Mouse (Mus musculus): ENCODE measurements around the gene Limch1. TPM values are rescaled to one million over a fixed set of nuclear protein-coding genes. Genes with fewer than 3 reads are reported as not detected.
A peak's percentile ranks its signal among the peaks of the same experiment; 100 is the strongest.

The Limch1 gene
- total RNA-seq, 4 experiments from 2014 or later = 112 to 133 (median 124) TPM

GRCm38 (mm10) chr5:66876018-66876805, 130.6 kb downstream of the Limch1 start:
- DNase-seq (ENCODE audit: low spot score in 2 of 2) = no peak

GRCm38 (mm10) chr5:66877066-66877465, 131.4 kb downstream of the Limch1 start:
- DNase-seq (ENCODE audit: low spot score in 2 of 2) = no peak

- DNase-seq (ENCODE audit: low spot score in 2 of 2) = no peak
These were observed 136.3 kb downstream of the Limch1 start for GRCm38 (mm10) chr5:66881901-66882341.

DNA sequence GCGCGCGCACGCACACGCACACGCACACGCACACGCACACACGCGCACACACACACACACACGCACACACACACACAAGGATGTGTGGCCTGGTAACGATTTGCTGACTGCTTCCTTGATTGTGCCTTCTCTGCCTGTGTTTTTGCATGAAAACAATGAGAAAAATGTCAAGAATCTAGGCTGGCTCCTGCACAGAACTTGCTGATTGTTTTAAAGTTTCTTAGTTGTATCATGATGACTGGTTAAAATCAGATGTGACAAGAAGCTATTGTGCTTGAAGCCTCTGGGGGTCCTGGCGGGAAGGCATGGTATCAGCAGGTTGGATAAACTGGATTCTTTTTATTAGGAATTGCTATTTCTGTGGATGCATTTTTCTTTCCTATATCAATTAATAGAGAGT, 137.1 kb downstream of the Limch1 start:
- no peak for DNase-seq (ENCODE audit: low spot score in 2 of 2)

GRCm38 (mm10) chr5:66884505-66884904, 138.9 kb downstream of the Limch1 start:
- no peak for DNase-seq (ENCODE audit: low spot score in 2 of 2)

DNA sequence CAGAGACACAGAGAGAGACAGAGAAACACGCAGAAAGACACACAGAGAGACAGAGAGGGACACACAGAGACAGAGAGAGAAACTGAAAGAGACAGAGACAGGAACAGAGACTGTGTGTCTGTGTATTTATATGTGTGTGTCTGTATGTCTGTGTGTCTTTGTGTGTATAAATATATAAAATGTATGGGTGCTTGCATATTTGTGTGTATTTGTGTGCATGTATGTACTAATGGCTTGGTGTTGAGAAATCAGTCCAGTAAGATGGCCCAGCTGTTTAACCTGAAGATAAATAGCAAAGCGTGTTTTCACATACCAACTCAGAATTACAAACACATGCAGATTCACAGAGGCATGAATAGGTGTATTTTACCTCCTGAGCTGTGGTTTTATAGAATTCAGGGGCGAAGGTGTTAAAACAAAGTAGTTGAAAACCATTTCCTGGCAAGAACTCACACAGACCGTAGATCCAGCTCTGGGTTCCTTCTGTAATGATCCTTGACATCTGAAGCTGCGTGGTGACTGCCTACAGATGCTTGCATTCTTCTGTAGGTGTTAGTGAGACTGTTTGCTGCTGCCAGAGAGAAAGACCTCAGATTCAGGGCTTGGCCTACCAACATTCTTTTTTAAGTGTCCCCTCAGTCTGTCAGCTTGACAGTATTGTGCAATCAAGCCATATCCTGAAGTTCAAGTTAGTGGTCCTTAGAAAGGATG, 140.9 kb downstream of the Limch1 start:
- no peak for DNase-seq (ENCODE audit: low spot score in 2 of 2)

GRCm38 (mm10) chr5:66888061-66888460, 142.4 kb downstream of the Limch1 start:
- DNase-seq (ENCODE audit: low spot score in 2 of 2) = no peak

- DNase-seq (ENCODE audit: low spot score in 2 of 2) = peak; percentile 59 to 66
These were observed 143.7 kb downstream of the Limch1 start for GRCm38 (mm10) chr5:66889337-66889736.

GRCm38 (mm10) chr5:66895440-66896120, 150.0 kb downstream of the Limch1 start:
- DNase-seq (ENCODE audit: low spot score in 2 of 2) = no peak

GRCm38 (mm10) chr5:66897584-66897983, 152.0 kb downstream of the Limch1 start:
- no peak for DNase-seq (ENCODE audit: low spot score in 2 of 2)

DNA sequence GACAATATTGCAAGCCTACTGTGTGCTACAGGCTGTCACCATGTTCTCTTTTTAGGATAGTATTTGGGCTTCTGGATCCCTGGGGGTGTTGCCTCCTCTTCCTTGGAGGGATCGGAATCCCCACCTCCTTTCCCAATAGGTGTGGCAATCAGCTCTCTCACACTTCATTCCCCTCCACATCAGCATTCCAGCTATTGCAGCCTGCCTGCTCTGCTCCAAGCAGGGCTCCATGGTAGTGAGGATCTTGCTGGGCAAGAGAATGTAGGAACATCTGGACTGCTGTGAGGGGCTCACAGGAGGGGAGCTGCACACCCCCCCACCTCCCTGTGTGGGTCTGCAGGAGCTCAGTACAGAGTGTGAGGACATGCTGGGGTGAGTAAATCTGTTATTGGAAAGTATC, 152.6 kb downstream of the Limch1 start:
- no peak for DNase-seq (ENCODE audit: low spot score in 2 of 2)

- DNase-seq (ENCODE audit: low spot score in 2 of 2) = no peak
These were observed 153.3 kb downstream of the Limch1 start for GRCm38 (mm10) chr5:66898811-66899430.

- no peak for DNase-seq (ENCODE audit: low spot score in 2 of 2)
These were observed 155.5 kb downstream of the Limch1 start for GRCm38 (mm10) chr5:66901116-66901515.

DNA sequence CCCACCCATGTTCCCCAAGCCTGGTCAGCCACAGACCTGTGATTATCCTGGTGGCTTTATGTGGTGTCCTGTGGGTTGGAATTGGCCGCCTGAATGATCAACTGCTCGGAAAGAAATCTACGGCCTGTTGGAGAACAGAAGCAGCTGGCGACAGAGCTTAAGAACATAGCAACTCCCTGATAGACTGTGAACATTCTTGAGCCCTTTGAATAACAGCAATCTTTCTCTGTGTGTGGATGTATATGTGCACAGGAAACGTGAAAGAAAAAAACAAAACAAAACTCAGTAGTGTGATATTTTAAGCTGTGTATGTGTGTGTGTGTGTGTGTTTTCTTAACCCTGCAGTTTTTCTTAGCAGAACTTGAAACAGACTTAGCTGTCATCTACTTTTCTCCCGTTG, 159.2 kb downstream of the Limch1 start:
- DNase-seq (ENCODE audit: low spot score in 2 of 2) = no peak

DNA sequence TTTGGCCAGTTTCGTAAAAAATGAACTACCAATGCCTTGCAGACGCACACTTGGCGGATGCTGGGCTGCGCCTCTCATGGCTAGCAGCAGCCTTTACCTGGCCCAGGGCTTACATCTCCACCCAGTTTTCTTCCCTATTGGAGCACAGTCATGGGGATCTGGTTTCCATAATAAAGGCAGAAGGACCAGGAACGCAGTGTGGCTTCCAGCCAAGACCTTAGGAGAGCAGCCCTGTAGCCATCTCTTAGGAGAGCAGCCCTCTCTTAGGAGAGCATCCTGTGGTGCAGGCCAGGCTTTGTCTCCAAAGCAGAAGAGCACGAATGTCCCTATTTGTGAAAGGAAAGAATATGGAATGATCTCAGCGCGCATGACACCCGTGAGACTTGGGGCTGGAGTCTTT, 163.3 kb downstream of the Limch1 start:
- DNase-seq (ENCODE audit: low spot score in 2 of 2) = no peak

- no peak for DNase-seq (ENCODE audit: low spot score in 2 of 2)
These were observed 164.3 kb downstream of the Limch1 start for GRCm38 (mm10) chr5:66909962-66910361.

GRCm38 (mm10) chr5:66910610-66911009, 165.0 kb downstream of the Limch1 start:
- DNase-seq (ENCODE audit: low spot score in 2 of 2) = no peak

- no peak for DNase-seq (ENCODE audit: low spot score in 2 of 2)
These were observed 165.4 kb downstream of the Limch1 start for GRCm38 (mm10) chr5:66911068-66911467.

DNA sequence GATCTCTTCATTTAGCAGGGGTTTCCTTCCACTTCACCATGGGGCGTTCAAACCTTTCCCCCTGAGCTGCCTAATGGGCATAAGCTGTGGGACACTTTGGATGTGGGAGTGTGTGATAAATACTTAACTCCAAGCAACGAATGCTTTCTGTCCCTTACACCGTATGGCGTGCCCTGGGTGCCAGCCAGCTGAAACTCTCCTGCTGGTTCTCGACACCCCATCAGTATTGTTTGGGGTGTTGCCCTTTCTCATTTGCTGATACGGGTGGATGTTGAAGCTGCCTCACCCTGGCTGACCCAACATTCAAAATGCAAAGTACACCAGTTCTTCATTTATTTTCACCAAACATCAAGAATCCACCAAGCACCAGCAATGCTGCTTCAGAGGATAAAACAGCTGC, 168.2 kb downstream of the Limch1 start:
- no peak for DNase-seq (ENCODE audit: low spot score in 2 of 2)

DNA sequence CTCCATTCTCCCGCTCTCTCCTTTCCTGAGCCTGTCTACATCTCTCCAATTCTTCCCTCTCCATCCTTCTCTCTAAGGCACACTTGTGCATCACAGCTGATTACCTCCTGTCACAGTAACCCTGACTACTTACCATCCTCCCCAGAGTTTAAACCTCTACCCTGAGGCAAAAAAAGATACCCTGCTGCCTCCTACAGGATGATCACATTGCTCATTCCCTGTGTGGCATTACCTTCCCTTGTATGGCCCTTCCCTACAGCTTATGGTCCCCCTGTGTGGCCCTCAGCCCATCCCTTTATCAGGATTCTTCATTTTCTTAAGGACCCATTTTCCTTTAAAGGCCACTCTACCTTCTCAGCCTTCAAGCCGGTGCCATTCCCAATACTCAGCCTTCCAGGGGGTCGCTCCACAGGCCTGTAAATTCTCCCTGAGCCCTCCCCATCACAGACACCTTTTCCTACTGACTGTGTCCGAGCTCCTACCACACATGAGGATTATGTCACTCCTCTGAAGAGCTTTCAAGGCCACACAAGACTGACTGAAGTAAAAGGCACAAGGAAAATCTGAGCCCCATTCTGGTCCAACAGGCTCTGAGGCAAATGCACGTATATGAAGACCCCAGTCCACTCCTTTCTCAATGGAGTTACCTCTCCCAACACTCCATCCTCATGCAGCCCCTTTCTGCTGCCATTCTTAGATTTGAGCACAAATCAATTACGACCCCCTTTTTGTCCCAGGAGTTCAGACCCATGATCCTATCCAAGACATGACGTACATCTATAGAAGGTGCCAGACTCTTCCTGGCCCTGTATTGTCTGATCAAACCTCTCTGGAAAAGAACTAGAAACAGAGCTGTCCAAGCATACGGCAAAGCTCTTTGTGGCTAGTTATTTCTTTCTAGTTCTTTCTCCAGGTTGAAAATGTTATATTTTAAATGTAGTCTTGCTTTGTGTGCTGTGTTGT, 172.0 kb downstream of the Limch1 start:
- DNase-seq (ENCODE audit: low spot score in 2 of 2) = no peak
